Mouse (Mus musculus) MEL (cell line): ENCODE data around the gene Axl. TPM values are rescaled to one million over a fixed set of nuclear protein-coding genes. Genes with fewer than 3 reads are reported as not detected.
A peak's percentile ranks its signal among the peaks of the same experiment; 100 is the strongest.

Source experiments
- DNase-seq: peaks from one replicate; pipeline ENCODE4 v3.0.0; 2011; ENCODE audit warnings: low read depth, low spot score
- H3K27ac ChIP-seq: 2 replicates; pipeline ENCODE4 v1.5.1; 2012; ENCODE audit warnings: low read depth, mild to moderate bottlenecking, control low read depth, low read length, moderate library complexity; ENCODE audit not compliant: control insufficient read depth
- H3K27me3 ChIP-seq, 2 experiments: fragments of 150-350 bp in 1 of 2; sonication (generic) in 1 of 2; 2 replicates each; pipeline ENCODE4 v1.6.1; 2012; ENCODE audit warnings: low read length in 2 of 2, mild to moderate bottlenecking in 2 of 2, improper control_type of control experiment in 1 of 2, moderate library complexity in 1 of 2; ENCODE audit not compliant: insufficient read depth in 2 of 2, control insufficient read depth in 1 of 2
- H3K36me3 ChIP-seq, 2 experiments: 2 replicates each; pipeline ENCODE4 v1.6.1; 2012 to 2014; ENCODE audit warnings: low read length in 2 of 2, improper control_type of control experiment in 1 of 2, inconsistent platforms in 1 of 2, mild to moderate bottlenecking in 1 of 2; ENCODE audit not compliant: insufficient read depth in 2 of 2, control insufficient read depth in 1 of 2
- H3K4me1 ChIP-seq, 2 experiments: fragments of 150-350 bp in 1 of 2; sonication (generic) in 1 of 2; 2 replicates each; pipeline ENCODE4 v1.6.1; 2012; ENCODE audit warnings: low read length in 2 of 2, improper control_type of control experiment in 1 of 2, mild to moderate bottlenecking in 1 of 2; ENCODE audit not compliant: insufficient read depth in 2 of 2, control insufficient read depth in 1 of 2
- H3K4me3 ChIP-seq, 2 experiments: fragments of 150-350 bp in 1 of 2; sonication (generic) in 1 of 2; 2 replicates each; pipeline ENCODE4 v1.5.1; 2012; ENCODE audit warnings: low read depth in 2 of 2, low read length in 2 of 2, mild to moderate bottlenecking in 2 of 2, moderate library complexity in 2 of 2, control low read depth in 1 of 2, improper control_type of control experiment in 1 of 2; ENCODE audit not compliant: control insufficient read depth in 1 of 2, insufficient read depth in 1 of 2
- H3K79me2 ChIP-seq: 2 replicates; pipeline ENCODE4 v1.6.1; 2012; ENCODE audit warnings: mild to moderate bottlenecking, low read length, moderate library complexity; ENCODE audit not compliant: control insufficient read depth, poor library complexity, insufficient read depth
- H3K9ac ChIP-seq: 2 replicates; pipeline ENCODE4 v1.6.1; 2012; ENCODE audit warnings: low read depth, mild to moderate bottlenecking, control low read depth, low read length, moderate library complexity; ENCODE audit not compliant: control insufficient read depth, poor library complexity, severe bottlenecking
- H3K9me3 ChIP-seq: fragments of 150-350 bp; sonication (generic); replicated peaks from 2 replicates; pipeline ENCODE4 v1.6.1; 2012; ENCODE audit warnings: mild to moderate bottlenecking, low read length, improper control_type of control experiment, moderate library complexity; ENCODE audit not compliant: insufficient read depth
- BHLHE40 ChIP-seq: IDR thresholded peaks from 2 replicates; pipeline ENCODE4 v1.6.1; 2012; ENCODE audit warnings: low read depth, mild to moderate bottlenecking, inconsistent platforms, low read length, improper control_type of control experiment, borderline replicate concordance
- CHD1 ChIP-seq: IDR thresholded peaks from 2 replicates; pipeline ENCODE4 v1.6.1; 2012; ENCODE audit warnings: low read depth, mild to moderate bottlenecking, inconsistent platforms, low read length, improper control_type of control experiment
- CHD2 ChIP-seq: IDR thresholded peaks from 2 replicates; pipeline ENCODE4 v1.6.1; 2011; ENCODE audit warnings: low read length, improper control_type of control experiment
- CTCF ChIP-seq, 3 experiments: IDR thresholded peaks in 2 of 3; conservative IDR thresholded peaks in 1 of 3; 2 replicates each; pipeline ENCODE4 v1.5.1; 2011 to 2012; ENCODE audit warnings: low read length in 3 of 3, low read depth in 2 of 3, mild to moderate bottlenecking in 2 of 3, improper control_type of control experiment in 1 of 3, inconsistent platforms in 1 of 3, mixed read lengths in 1 of 3, moderate library complexity in 1 of 3; ENCODE audit not compliant: control insufficient read depth in 1 of 3, insufficient read depth in 1 of 3, poor library complexity in 1 of 3, severe bottlenecking in 1 of 3
- E2F4 ChIP-seq: IDR thresholded peaks from 2 replicates; pipeline ENCODE4 v1.6.1; 2011; ENCODE audit warnings: low read depth, low read length, improper control_type of control experiment, borderline replicate concordance
- EP300 ChIP-seq, 2 experiments: IDR thresholded peaks; 2 replicates each; pipeline ENCODE4 v1.6.1; 2011; ENCODE audit warnings: improper control_type of control experiment in 2 of 2, low read length in 2 of 2, low read depth in 1 of 2, mild to moderate bottlenecking in 1 of 2
- ETS1 ChIP-seq: IDR thresholded peaks from 2 replicates; pipeline ENCODE4 v1.6.1; 2012; ENCODE audit warnings: low read depth, mild to moderate bottlenecking, inconsistent platforms, low read length, improper control_type of control experiment, moderate library complexity
- GATA1 ChIP-seq: IDR thresholded peaks from 2 replicates; pipeline ENCODE4 v1.6.1; 2011; ENCODE audit warnings: low read depth, low read length, improper control_type of control experiment
- HCFC1 ChIP-seq: IDR thresholded peaks from 2 replicates; pipeline ENCODE4 v1.6.1; 2012; ENCODE audit warnings: low read depth, mild to moderate bottlenecking, inconsistent platforms, low read length, improper control_type of control experiment, moderate library complexity
- JUND ChIP-seq: IDR thresholded peaks from 2 replicates; pipeline ENCODE4 v1.6.1; 2011; ENCODE audit warnings: low read depth, mild to moderate bottlenecking, improper control_type of control experiment, low read length
- KAT2A ChIP-seq: conservative IDR thresholded peaks from 2 replicates; pipeline ENCODE4 v1.6.1; 2012; ENCODE audit warnings: low read depth, low read length, improper control_type of control experiment, inconsistent platforms
- MAFK ChIP-seq: IDR thresholded peaks from 2 replicates; pipeline ENCODE4 v1.6.1; 2011; ENCODE audit warnings: low read depth, mild to moderate bottlenecking, low read length, improper control_type of control experiment, borderline replicate concordance
- MAX ChIP-seq: IDR thresholded peaks from 2 replicates; pipeline ENCODE4 v1.6.1; 2011; ENCODE audit warnings: low read length, improper control_type of control experiment
- MAZ ChIP-seq: IDR thresholded peaks from 2 replicates; pipeline ENCODE4 v1.6.1; 2012; ENCODE audit warnings: low read depth, mild to moderate bottlenecking, inconsistent platforms, low read length, improper control_type of control experiment
- MEF2A ChIP-seq: IDR thresholded peaks from 2 replicates; pipeline ENCODE4 v1.6.1; 2014; ENCODE audit warnings: low read depth, mild to moderate bottlenecking, inconsistent platforms, low read length, improper control_type of control experiment; ENCODE audit not compliant: poor library complexity, insufficient replicate concordance, severe bottlenecking; ENCODE audit errors: extremely low read depth
- MYB ChIP-seq: IDR thresholded peaks from 2 replicates; pipeline ENCODE4 v1.6.1; 2011; ENCODE audit warnings: mild to moderate bottlenecking, low read depth, low read length, improper control_type of control experiment
- NELFE ChIP-seq: IDR thresholded peaks from 2 replicates; pipeline ENCODE4 v1.6.1; 2011; ENCODE audit warnings: low read depth, low read length, improper control_type of control experiment
- NRF1 ChIP-seq: IDR thresholded peaks from 2 replicates; pipeline ENCODE4 v1.6.1; 2014; ENCODE audit warnings: low read depth, mild to moderate bottlenecking, inconsistent platforms, low read length, improper control_type of control experiment, moderate library complexity; ENCODE audit not compliant: poor library complexity, insufficient read depth, severe bottlenecking
- POLR2A ChIP-seq, 2 experiments: IDR thresholded peaks; 2 replicates each; pipeline ENCODE4 v1.6.1; 2011 to 2012; ENCODE audit warnings: low read length in 2 of 2, mild to moderate bottlenecking in 2 of 2, control low read depth in 1 of 2, improper control_type of control experiment in 1 of 2, low read depth in 1 of 2, moderate library complexity in 1 of 2; ENCODE audit not compliant: control insufficient read depth in 1 of 2, insufficient read depth in 1 of 2, poor library complexity in 1 of 2
- POLR2AphosphoS2 ChIP-seq: IDR thresholded peaks from 2 replicates; pipeline ENCODE4 v1.6.1; 2011; ENCODE audit warnings: low read length, improper control_type of control experiment
- POLR2AphosphoS5 ChIP-seq: IDR thresholded peaks from 2 replicates; pipeline ENCODE4 v1.6.1; 2012; ENCODE audit warnings: low read depth, borderline replicate concordance, mild to moderate bottlenecking, inconsistent platforms, low read length, moderate library complexity, mixed read lengths
- RCOR1 ChIP-seq: IDR thresholded peaks from 2 replicates; pipeline ENCODE4 v1.6.1; 2012; ENCODE audit warnings: low read depth, mild to moderate bottlenecking, inconsistent platforms, low read length, improper control_type of control experiment
- SIN3A ChIP-seq: IDR thresholded peaks from 2 replicates; pipeline ENCODE4 v1.6.1; 2012; ENCODE audit warnings: low read length, improper control_type of control experiment, inconsistent platforms
- SMC3 ChIP-seq: IDR thresholded peaks from 2 replicates; pipeline ENCODE4 v1.6.1; 2011; ENCODE audit warnings: low read depth, low read length, improper control_type of control experiment
- TAL1 ChIP-seq: IDR thresholded peaks from 2 replicates; pipeline ENCODE4 v1.6.1; 2012; ENCODE audit warnings: mild to moderate bottlenecking, inconsistent platforms, low read length, moderate library complexity, mixed read lengths
- TBP ChIP-seq: IDR thresholded peaks from 2 replicates; pipeline ENCODE4 v1.8.0; 2011; ENCODE audit warnings: low read depth, low read length, improper control_type of control experiment
- TCF12 ChIP-seq: IDR thresholded peaks from 2 replicates; pipeline ENCODE4 v1.6.1; 2014; ENCODE audit warnings: low read depth, mild to moderate bottlenecking, inconsistent platforms, low read length, improper control_type of control experiment, moderate library complexity
- UBTF ChIP-seq: IDR thresholded peaks from 2 replicates; pipeline ENCODE4 v1.6.1; 2012; ENCODE audit warnings: low read depth, mild to moderate bottlenecking, inconsistent platforms, low read length, improper control_type of control experiment, moderate library complexity, borderline replicate concordance; ENCODE audit not compliant: insufficient read depth
- USF1 ChIP-seq: IDR thresholded peaks from 2 replicates; pipeline ENCODE4 v1.6.1; 2014; ENCODE audit warnings: low read depth, mild to moderate bottlenecking, inconsistent platforms, low read length, improper control_type of control experiment, moderate library complexity
- ZC3H11A ChIP-seq: IDR thresholded peaks from 2 replicates; pipeline ENCODE4 v1.6.1; 2012; ENCODE audit warnings: low read depth, mild to moderate bottlenecking, inconsistent platforms, low read length, improper control_type of control experiment
- ZKSCAN1 ChIP-seq: IDR thresholded peaks from 2 replicates; pipeline ENCODE4 v1.6.1; 2012; ENCODE audit warnings: low read depth, mild to moderate bottlenecking, inconsistent platforms, low read length, improper control_type of control experiment, moderate library complexity
- ZMIZ1 ChIP-seq: IDR thresholded peaks from 2 replicates; pipeline ENCODE4 v1.6.1; 2012; ENCODE audit warnings: low read depth, mild to moderate bottlenecking, inconsistent platforms, low read length, improper control_type of control experiment, moderate library complexity
- ZNF384 ChIP-seq: IDR thresholded peaks from 2 replicates; pipeline ENCODE4 v1.6.1; 2012; ENCODE audit warnings: low read depth, mild to moderate bottlenecking, inconsistent platforms, low read length, improper control_type of control experiment
- polyA plus RNA-seq, 2 experiments: library from polyadenylated mRNA; stranded (reverse) in 1 of 2; unstranded in 1 of 2; fragments of >175 nt in 1 of 2; fragments of >200 nt in 1 of 2; gene quantifications; 2 replicates each; pipeline versions ENCODE4 v1.2.1 to v1.2.4; 2012; ENCODE audit warnings: low replicate concordance in 2 of 2, low read depth in 1 of 2; ENCODE audit not compliant: insufficient read length in 2 of 2, insufficient read depth in 1 of 2, missing spikeins in 1 of 2
- total RNA-seq: library from RNA; depleted of rRNA; stranded (reverse); fragments of 300-350 nt; gene quantifications from 2 replicates; pipeline ENCODE4 v1.2.3, GENCODE M21; 2012

Gene Axl
- total and polyA plus RNA-seq, 3 experiments: 0.19 TPM; not detected in 2

DNA sequence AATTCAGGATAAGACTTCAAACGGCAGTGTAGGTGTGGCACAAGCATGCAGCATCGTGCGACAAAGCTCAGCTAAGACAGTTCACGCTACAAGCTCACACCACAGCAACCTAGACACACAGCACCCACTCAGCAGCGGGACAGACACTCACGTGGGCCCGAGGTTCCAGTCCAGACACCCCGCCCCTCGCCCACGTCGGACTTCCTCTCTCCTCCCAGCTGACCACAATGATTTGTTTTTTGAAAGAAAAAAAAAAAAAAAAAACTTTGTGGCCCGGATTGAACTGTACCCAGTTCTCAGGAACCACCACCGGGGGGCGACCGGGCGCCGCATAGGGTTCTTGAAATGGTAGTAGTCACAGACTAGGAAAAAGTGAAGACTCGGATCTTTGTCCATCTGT is 32.5 kb downstream of the Axl start (continued):
- TF ChIP-seq ZC3H11A (peak; percentile 63; the same call in 1 of the 2 replicates), MAX (peak; percentile 87), TCF12 (0 out of 2 replicates have a peak, but pooled peaks have one; percentile 38), BHLHE40 (peak; percentile 74; the same call in 1 of the 2 replicates), POLR2AphosphoS2 (no peak), POLR2A (IDR thresholded peaks at IDR 0.05; ENCODE audit: control insufficient read depth in 1 of 2, insufficient read depth in 1 of 2, low read depth in 1 of 2, low read length in 2 of 2, poor library complexity in 1 of 2) (peak in 1 of 2 experiments; percentile 66; a peak in 1 of 4 replicates), GATA1 (0 out of 2 replicates have a peak, but pooled peaks have one; percentile 8), CHD1 (0 out of 2 replicates have a peak, but pooled peaks have one; percentile 14), EP300 (IDR thresholded peaks at IDR 0.05; ENCODE audit: low read depth in 1 of 2, low read length in 2 of 2) (peak; percentile 10 to 49; a peak in 1 of 4 replicates), CTCF (IDR thresholded peaks at IDR 0.05 in 2 of 3, conservative IDR thresholded peaks at IDR 0.05 in 1 of 3; ENCODE audit: control insufficient read depth in 1 of 3, insufficient read depth in 1 of 3, low read depth in 2 of 3, low read length in 3 of 3, poor library complexity in 1 of 3, severe bottlenecking in 1 of 3) (peak; percentile 48 to 87 (median 83)), JUND (no peak)

DNA sequence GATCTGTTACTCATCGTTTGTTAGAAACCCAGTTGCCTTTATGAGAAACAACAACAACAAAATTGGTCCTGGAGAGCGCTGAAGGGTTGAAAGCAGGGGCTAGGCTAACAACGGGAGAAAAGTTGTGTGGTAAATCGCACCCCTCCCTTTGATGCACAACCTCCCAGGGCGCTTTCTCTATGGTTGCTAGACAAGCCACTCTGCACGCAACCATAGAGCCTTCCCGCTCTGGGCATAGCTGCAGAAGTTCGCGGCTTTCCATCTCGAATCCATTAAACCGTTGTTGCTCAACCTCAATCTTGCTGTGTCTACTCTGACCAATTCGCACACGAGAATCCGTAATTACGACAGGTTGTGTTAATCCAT is 33.1 kb downstream of the Axl start:
- no peak for DNase-seq
- Histone ChIP-seq H3K4me1 (peaks cover 2 to 18% of the 10 kb centered on the region in 2 experiments; a peak in 3 of 4 replicates), H3K4me3 (peak overlapping the region; percentile 56 to 67), H3K36me3 (peaks cover 11 to 17% of the 10 kb centered on the region in 2 experiments), H3K9ac (peak overlapping the region; percentile 61), H3K9me3 (no peaks in the 10 kb centered on the region), H3K27me3 (peaks cover 0 to 2% of the 10 kb centered on the region in 2 experiments; a peak in 2 of 4 replicates), H3K79me2 (peaks cover 37% of the 10 kb centered on the region), H3K27ac (peak overlapping the region; percentile 99)
- TF ChIP-seq POLR2AphosphoS5 (peak; percentile 14; the same call in 1 of the 2 replicates), ZMIZ1 (no peak; the same call in 1 of the 2 replicates), GATA1 (no peak), CHD1 (peak; percentile 75; the same call in 1 of the 2 replicates), POLR2AphosphoS2 (peak; percentile 28; the same call in 1 of the 2 replicates), TAL1 (no peak), EP300 (IDR thresholded peaks at IDR 0.05; ENCODE audit: low read depth in 1 of 2, low read length in 2 of 2) (no peak), ZKSCAN1 (no peak), KAT2A (no peak), MEF2A (no peak), MYB (no peak), SMC3 (no peak), NELFE (0 out of 2 replicates have a peak, but pooled peaks have one; percentile 35), UBTF (no peak), SIN3A (0 out of 2 replicates have a peak, but pooled peaks have one; percentile 41), CHD2 (no peak), TBP (no peak), HCFC1 (no peak), USF1 (no peak), E2F4 (no peak), JUND (no peak), ZNF384 (no peak), MAFK (no peak), MAZ (no peak), BHLHE40 (no peak), NRF1 (no peak), RCOR1 (no peak), CTCF (IDR thresholded peaks at IDR 0.05 in 2 of 3, conservative IDR thresholded peaks at IDR 0.05 in 1 of 3; ENCODE audit: control insufficient read depth in 1 of 3, insufficient read depth in 1 of 3, low read depth in 2 of 3, low read length in 3 of 3, poor library complexity in 1 of 3, severe bottlenecking in 1 of 3) (no peak), MAX (no peak; the same call in 1 of the 2 replicates), ETS1 (no peak)
